Mouse (Mus musculus) kidney, embryonic 15.5 days (tissue): Measurements from ENCODE around the gene Fbxw11. TPM values are rescaled to one million over a fixed set of nuclear protein-coding genes. Genes with fewer than 3 reads are reported as not detected.
A peak's percentile ranks its signal among the peaks of the same experiment; 100 is the strongest.
"Not testable (repeated sequence)": the region's sequence is repeated elsewhere in the genome, so short reads cannot be mapped to it uniquely, and the experiment has no call there.

ENCODE experiments used
- ATAC-seq: fragments of 200-750 bp; cut with Nextera tagmentation; replicated peaks from 2 replicates; pipeline ENCODE4 v1.8.0; 2017; ENCODE audit warnings: moderate TSS enrichment; ENCODE audit not compliant: low FRiP score
- H3K27ac ChIP-seq: fragments of 300-500 bp; sonication (generic); 2 replicates; pipeline ENCODE4 v1.5.1; 2015; ENCODE audit warnings: mild to moderate bottlenecking, inconsistent platforms
- H3K27me3 ChIP-seq: fragments of 300-500 bp; sonication (generic); 2 replicates; pipeline ENCODE4 v1.6.1; 2015; ENCODE audit warnings: inconsistent platforms
- H3K36me3 ChIP-seq: fragments of 300-500 bp; sonication (generic); 2 replicates; pipeline ENCODE4 v1.6.1; 2015; ENCODE audit warnings: inconsistent platforms
- H3K4me1 ChIP-seq: fragments of 300-500 bp; sonication (generic); 2 replicates; pipeline ENCODE4 v1.6.1; 2015; ENCODE audit warnings: inconsistent platforms
- H3K4me2 ChIP-seq: fragments of 300-500 bp; sonication (generic); 2 replicates; pipeline ENCODE4 v1.6.1; 2015; ENCODE audit warnings: moderate library complexity, mild to moderate bottlenecking, inconsistent platforms
- H3K4me3 ChIP-seq: fragments of 300-500 bp; sonication (generic); replicated peaks from 2 replicates; pipeline ENCODE4 v1.5.1; 2015; ENCODE audit warnings: mild to moderate bottlenecking, inconsistent platforms
- H3K9ac ChIP-seq: fragments of 300-500 bp; sonication (generic); 2 replicates; pipeline ENCODE4 v1.6.1; 2015; ENCODE audit warnings: mild to moderate bottlenecking, inconsistent platforms
- H3K9me3 ChIP-seq: fragments of 300-500 bp; sonication (generic); replicated peaks from 2 replicates; pipeline ENCODE4 v1.6.1; 2016; ENCODE audit warnings: inconsistent platforms
- WGBS: fragments of 180-500 bp; shearing (Covaris S2); methylation state at CpG from one replicate; pipeline ENCODE4 v1.1.7; 2015; ENCODE audit warnings: mixed read lengths; 5-methylcytosine and 5-hydroxymethylcytosine counted together
- polyA plus RNA-seq: library from polyadenylated mRNA; unstranded; fragments of >200 nt; fragmentation: Nextera tagmentation; extraction: Ambion mirVana; gene quantifications from 2 replicates; pipeline ENCODE4 v1.2.1, GENCODE M21; 2015

Fbxw11 gene
- polyA plus RNA-seq, 1 experiment from 2014 or later, result 85.7 TPM

DNA sequence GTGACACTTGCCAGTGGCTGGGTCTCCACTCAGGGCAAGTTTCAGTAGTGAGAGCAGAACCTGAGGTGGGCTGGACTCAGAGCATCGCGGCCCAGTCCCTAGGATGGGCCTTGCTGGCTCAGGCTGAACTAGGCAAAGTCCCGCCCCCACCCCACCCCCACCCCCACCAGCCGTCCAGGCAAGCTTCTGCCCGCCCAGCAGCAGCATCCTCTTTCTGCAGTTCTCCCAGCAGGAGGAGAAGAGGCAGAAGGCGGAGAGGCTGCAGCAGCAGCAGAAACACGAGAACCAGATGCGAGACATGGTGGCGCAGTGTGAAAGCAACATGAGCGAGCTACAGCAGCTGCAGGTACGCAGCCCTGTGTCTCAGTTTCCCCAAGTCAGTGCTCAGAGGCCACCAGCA, 27.0 kb upstream of the Fbxw11 start:
- peaks cover 21% of the 10 kb centered on the region for H3K4me1 ChIP-seq
- 30% methylated on average over 11 of the region's 11 CpGs for WGBS
- no peak overlapping the region for H3K4me2 ChIP-seq
- no peak overlapping the region for H3K4me3 ChIP-seq
- peaks cover 15% of the 10 kb centered on the region; the same call in 1 of the 2 replicates for H3K36me3 ChIP-seq
- H3K9me3 ChIP-seq, result no peaks in the 10 kb centered on the region
- no peak overlapping the region for H3K9ac ChIP-seq
- no peaks in the 10 kb centered on the region for H3K27me3 ChIP-seq
- ATAC-seq, result peak; percentile 43; the same call in 1 of the 2 replicates
- H3K27ac ChIP-seq, result no peak overlapping the region

DNA sequence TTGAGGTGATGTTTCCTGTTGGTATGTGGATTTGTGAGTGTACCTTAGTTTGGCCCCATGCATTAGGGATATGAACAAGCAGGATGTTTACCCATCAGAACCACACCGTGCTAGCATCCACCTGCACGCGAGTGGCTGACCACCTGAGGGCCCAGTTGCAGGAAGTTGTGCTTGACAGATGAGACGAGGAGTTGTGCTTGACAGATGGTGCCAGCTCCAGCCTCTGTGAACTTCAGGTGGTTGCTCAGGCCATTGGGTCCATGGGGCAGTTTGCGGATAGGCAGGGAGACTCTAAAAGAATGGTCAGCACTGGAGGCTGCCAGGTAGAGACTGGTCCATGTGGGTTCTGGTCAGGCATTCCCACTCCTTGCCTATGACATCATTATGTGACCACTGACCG, 26.4 kb upstream of the Fbxw11 start:
- 77% methylated on average over 6 of the region's 6 CpGs for WGBS
- peaks cover 15% of the 10 kb centered on the region; the same call in 1 of the 2 replicates for H3K36me3 ChIP-seq
- H3K27me3 ChIP-seq, result no peaks in the 10 kb centered on the region
- H3K9ac ChIP-seq, result no peak overlapping the region
- H3K27ac ChIP-seq, result no peak overlapping the region
- no peaks in the 10 kb centered on the region for H3K9me3 ChIP-seq
- no peak overlapping the region for H3K4me2 ChIP-seq
- H3K4me3 ChIP-seq, result no peak overlapping the region
- H3K4me1 ChIP-seq, result peaks cover 21% of the 10 kb centered on the region
- no peak for ATAC-seq

DNA sequence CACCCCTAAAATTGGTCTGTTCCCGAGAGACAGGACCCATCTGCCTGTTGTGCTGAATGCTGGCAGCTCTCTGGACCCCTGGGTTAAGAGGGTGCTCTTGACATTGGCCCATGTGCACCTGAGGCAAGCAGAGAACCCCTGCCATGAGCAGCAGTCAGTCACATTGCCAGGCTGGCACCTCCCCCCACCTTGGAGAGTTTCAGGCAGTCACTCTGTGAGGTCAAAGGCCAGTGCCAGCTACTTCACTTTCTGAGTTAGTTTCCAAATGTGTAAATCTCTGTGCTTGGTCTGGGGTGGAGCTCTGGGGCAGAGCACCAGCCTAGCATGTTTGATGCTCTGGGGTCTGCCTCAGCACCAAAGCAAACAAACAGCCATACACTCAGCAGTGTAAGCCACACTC, 24.5 kb upstream of the Fbxw11 start:
- H3K4me1 ChIP-seq, result peaks cover 21% of the 10 kb centered on the region
- WGBS, result 80% methylated on average over 1 of the region's 1 CpGs
- no peaks in the 10 kb centered on the region for H3K27me3 ChIP-seq
- no peak overlapping the region for H3K9ac ChIP-seq
- no peak overlapping the region for H3K27ac ChIP-seq
- H3K4me2 ChIP-seq, result no peak overlapping the region
- H3K9me3 ChIP-seq, result no peaks in the 10 kb centered on the region
- H3K36me3 ChIP-seq, result peaks cover 14% of the 10 kb centered on the region; the same call in 1 of the 2 replicates
- no peak overlapping the region for H3K4me3 ChIP-seq
- no peak for ATAC-seq

DNA sequence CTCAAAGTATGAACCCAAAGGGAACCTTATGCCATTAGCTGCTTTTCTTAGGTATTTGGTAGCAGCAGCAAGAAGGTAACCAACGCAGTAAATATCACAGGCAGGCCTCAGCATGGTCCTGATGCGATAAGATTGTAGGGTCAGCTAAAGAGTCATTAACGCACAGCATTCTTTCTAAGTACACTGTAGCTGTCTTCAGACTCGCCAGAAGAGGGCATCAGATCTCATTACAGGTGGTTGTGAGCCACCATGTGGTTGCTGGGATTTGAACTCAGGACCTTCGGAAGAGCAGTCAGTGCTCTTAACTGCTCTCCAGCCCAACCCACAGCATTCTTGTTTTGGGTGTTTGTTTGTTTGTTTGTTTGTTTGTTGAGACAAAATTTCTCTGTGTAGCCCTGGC, 23.9 kb upstream of the Fbxw11 start:
- H3K27ac ChIP-seq, result peak overlapping the region; percentile 80; the same call in 1 of the 2 replicates

DNA sequence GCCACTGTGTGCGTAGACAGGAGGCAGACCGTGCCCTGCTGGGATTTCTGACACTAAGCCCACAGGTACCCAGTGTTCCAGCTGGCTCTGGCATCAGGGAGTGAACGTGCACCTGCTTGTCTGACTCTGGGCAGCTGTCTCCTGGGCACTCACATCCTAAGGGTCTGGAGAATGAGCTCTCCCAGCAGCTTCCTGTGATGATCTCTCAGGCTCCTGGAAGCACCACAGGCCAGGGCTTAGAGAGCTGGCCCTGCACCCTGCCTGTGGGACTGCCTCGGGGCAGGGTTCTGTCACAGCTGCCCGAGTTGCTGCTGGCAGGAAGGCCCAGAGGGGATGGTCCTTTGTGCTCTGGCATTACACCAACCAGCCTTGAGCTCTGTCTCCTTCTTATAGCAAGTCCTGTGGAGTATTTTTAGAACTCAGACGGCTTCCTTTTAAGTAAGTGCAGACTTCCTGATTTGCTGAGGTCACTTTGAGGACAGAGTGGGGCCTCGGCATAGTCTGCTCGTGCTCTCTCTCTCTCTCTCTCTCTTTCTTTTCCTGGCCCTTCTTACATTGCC, 23.2 kb upstream of the Fbxw11 start:
- H3K27ac ChIP-seq, result peak overlapping the region; percentile 80
- H3K4me2 ChIP-seq, result no peak overlapping the region
- H3K36me3 ChIP-seq, result 0 out of 2 replicates have a peak, but pooled peaks cover 5% of the 10 kb centered on the region
- 41% methylated on average over 8 of the region's 8 CpGs for WGBS
- peak; percentile 68 for ATAC-seq
- no peaks in the 10 kb centered on the region for H3K27me3 ChIP-seq
- H3K9ac ChIP-seq, result no peak overlapping the region
- no peaks in the 10 kb centered on the region for H3K9me3 ChIP-seq
- peaks cover 21% of the 10 kb centered on the region for H3K4me1 ChIP-seq
- H3K4me3 ChIP-seq, result no peak overlapping the region

More for the DNA sequence above, 23.9 kb upstream of the Fbxw11 start:
- not testable (repeated sequence) for ATAC-seq, H3K36me3 ChIP-seq, H3K4me2 ChIP-seq, H3K9ac ChIP-seq, H3K9me3 ChIP-seq, H3K27me3 ChIP-seq, H3K4me3 ChIP-seq
- WGBS, result 85% methylated on average over 5 of the region's 5 CpGs
- H3K4me1 ChIP-seq, result peaks cover 21% of the 10 kb centered on the region

DNA sequence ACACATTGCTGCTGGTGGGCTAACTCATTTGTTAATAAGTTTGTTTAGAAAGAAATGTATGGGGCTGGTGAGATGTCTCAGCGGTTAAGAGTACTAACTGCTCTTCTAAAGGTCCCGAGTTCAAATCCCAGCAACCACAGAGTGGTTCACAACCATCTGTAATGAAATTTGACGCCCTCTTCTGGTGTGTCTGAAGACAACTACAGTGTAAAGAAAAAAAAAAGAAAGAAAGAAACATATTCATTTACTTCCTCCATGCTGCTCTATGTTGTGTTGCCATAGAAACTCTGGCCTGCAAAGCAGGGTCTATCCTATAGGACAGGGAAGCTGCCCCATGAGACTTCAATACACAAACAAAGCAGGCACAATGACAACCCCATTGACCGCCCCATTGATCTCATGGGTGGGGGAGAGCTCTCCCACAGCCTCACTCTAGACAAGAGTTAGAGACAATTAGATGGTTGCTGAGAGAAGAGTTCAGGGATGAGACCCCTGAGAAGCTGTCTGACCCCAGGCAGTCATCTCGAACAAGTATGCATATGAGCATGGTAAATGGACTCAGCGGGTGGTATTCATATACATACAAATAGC, 22.6 kb upstream of the Fbxw11 start:
- 84% methylated on average over 6 of the region's 6 CpGs for WGBS
- Histone ChIP-seq H3K4me2 (no peak overlapping the region), H3K9me3 (no peaks in the 10 kb centered on the region), H3K4me1 (peaks cover 21% of the 10 kb centered on the region), H3K27ac (peak overlapping the region; percentile 80; the same call in 1 of the 2 replicates), H3K36me3 (0 out of 2 replicates have a peak, but pooled peaks cover 5% of the 10 kb centered on the region), H3K4me3 (no peak overlapping the region), H3K9ac (no peak overlapping the region), H3K27me3 (no peaks in the 10 kb centered on the region)
- no peak for ATAC-seq

DNA sequence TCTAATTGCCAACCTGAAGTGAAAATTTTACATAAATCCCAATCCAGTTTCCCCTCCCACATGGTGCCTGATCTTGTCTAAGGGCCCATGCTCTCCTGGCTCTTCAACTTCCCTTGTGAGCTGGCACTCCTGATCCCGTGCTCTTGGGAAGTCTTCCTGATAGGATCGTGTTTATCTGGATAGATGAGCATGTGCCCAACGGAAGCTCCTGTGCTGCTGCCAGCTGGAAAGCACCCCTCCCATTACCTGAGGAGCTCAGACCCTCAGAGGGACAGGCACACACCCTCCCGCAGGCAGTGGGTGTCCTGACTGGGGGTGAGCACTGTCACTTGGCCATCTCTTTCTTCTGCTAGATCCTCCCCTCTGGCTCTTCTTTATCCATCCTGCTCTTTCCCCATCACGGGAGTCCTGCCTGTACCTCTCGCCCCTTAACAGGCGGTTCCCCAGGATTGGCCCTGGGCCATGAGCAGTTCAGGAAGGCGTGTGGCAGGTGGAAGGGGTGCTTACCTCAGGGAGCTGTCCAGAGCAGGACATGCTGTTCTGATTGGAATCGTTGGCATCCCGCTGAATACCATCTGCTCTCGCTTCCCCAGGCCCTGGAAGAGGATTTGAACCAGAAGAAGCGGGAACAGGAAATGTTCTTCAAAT, 20.6 kb upstream of the Fbxw11 start:
- H3K9ac ChIP-seq, result no peak overlapping the region
- 0 out of 2 replicates have a peak, but pooled peaks cover 5% of the 10 kb centered on the region for H3K36me3 ChIP-seq
- no peak overlapping the region for H3K27ac ChIP-seq
- ATAC-seq, result no peak
- peaks cover 13% of the 10 kb centered on the region for H3K4me1 ChIP-seq
- H3K9me3 ChIP-seq, result no peaks in the 10 kb centered on the region
- H3K4me3 ChIP-seq, result no peak overlapping the region
- no peak overlapping the region for H3K4me2 ChIP-seq
- no peaks in the 10 kb centered on the region for H3K27me3 ChIP-seq
- 84% methylated on average over 12 of the region's 12 CpGs for WGBS

DNA sequence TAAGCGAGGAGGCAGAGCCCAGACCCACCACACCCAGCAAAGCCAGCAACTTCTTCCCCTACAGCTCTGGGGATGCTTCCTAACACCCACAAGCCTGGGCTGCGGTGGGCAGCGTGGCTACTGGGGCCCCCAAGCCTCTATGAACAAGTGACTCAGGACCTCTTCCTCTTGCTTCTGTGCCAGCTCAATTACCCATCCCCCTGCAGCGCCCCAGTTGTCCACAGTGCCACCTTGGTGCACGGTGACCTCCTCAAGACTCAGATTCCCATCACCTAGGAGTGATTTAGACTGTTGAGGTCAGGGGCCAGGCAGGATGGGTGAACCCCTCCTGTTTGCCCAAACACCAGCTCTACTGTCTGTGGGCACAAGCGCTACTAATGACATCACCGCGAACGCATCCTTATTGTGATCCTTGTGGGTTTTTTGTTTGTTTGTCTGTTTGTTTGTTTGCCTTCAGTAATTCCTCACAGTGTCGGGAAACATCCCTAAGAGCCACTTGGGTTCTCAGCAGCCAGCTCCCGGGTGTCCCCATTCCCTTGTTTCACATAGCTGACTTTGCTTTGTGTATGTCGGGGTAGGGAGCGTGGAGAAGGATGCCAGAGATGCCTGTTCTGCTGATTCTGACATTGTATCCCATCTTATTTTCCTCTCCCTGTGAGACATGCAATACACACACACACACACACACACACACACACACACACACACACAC, 19.9 kb upstream of the Fbxw11 start:
- Histone ChIP-seq H3K27me3 (no peaks in the 10 kb centered on the region), H3K9ac (no peak overlapping the region), H3K4me3 (no peak overlapping the region), H3K36me3 (0 out of 2 replicates have a peak, but pooled peaks cover 5% of the 10 kb centered on the region), H3K4me1 (peaks cover 13% of the 10 kb centered on the region), H3K27ac (no peak overlapping the region), H3K4me2 (no peak overlapping the region), H3K9me3 (no peaks in the 10 kb centered on the region)
- no peak for ATAC-seq
- WGBS, result 83% methylated on average over 13 of the region's 13 CpGs

DNA sequence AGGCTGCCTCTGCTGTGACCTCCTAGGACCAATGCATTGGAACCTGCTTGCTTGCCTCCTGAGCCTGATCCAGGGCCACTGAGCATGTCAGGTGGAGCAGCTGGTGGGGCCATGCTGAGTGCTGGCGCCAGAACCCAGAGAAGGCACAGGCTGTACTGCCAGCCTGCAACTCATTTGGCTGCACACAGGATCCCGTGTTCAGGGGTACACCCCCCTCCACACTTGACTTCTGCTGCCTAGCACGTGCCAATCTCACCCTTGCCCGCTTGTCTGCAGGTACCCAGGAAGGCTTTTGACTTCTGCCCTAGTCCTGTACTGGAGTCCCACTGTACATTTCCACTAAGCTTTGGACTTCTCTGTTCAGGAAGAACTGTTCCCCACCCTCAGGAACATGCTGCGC, 19.3 kb upstream of the Fbxw11 start:
- no peaks in the 10 kb centered on the region for H3K27me3 ChIP-seq
- H3K4me3 ChIP-seq, result no peak overlapping the region
- H3K9ac ChIP-seq, result no peak overlapping the region
- 88% methylated on average over 5 of the region's 5 CpGs for WGBS
- H3K27ac ChIP-seq, result no peak overlapping the region
- H3K4me2 ChIP-seq, result no peak overlapping the region
- peaks cover 13% of the 10 kb centered on the region for H3K4me1 ChIP-seq
- ATAC-seq, result no peak
- 0 out of 2 replicates have a peak, but pooled peaks cover 4% of the 10 kb centered on the region for H3K36me3 ChIP-seq
- H3K9me3 ChIP-seq, result no peaks in the 10 kb centered on the region

DNA sequence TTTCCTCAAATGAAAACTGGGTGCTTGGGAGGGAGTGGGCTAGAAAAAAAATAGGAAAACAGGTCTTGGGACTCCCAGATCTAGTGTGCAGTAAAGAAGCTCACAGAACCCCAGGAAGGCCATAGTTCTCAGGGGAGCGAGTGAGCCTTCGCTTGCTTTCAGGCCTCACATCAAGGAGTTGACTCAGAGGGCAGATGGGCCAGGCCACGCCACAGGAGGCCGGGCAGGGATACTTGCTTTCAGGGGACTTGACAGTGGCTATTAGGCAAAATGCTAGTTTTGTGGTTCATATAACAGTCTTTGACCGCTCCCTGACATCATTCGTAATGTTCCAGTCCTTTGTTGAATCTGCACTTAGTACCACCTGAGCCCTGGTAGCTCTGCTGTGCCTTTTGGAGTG, 18.6 kb upstream of the Fbxw11 start:
- H3K4me2 ChIP-seq, result no peak overlapping the region
- H3K9me3 ChIP-seq, result no peaks in the 10 kb centered on the region
- H3K4me1 ChIP-seq, result peaks cover 12% of the 10 kb centered on the region
- 83% methylated on average over 6 of the region's 6 CpGs for WGBS
- H3K9ac ChIP-seq, result no peak overlapping the region
- H3K27ac ChIP-seq, result no peak overlapping the region
- no peaks in the 10 kb centered on the region for H3K27me3 ChIP-seq
- ATAC-seq, result no peak
- no peak overlapping the region for H3K4me3 ChIP-seq
- no peaks in the 10 kb centered on the region for H3K36me3 ChIP-seq

DNA sequence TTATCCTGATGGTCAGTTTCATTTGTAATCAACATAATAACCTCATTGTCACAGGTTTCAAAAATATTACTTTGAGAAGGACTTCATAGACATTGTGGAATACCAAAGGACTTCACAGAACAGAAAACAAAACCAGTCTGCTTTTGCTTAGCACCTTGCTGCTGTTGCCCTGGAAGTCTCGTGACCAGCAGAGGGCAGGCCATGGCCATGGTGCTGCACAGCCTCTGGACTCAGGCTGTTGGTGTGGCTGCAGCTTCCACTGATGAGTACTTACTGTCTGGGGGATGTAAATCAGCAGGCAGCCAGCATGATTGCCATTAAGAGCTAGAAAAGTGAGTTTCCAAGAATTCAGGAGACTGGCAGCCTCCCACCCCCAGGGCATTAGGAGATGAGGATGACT, 16.8 kb upstream of the Fbxw11 start:
- H3K4me3 ChIP-seq, result no peak overlapping the region
- no peak for ATAC-seq
- WGBS, result 56% methylated on average over 1 of the region's 1 CpGs
- no peak overlapping the region for H3K9ac ChIP-seq
- no peaks in the 10 kb centered on the region; the same call in 1 of the 2 replicates for H3K9me3 ChIP-seq
- H3K4me1 ChIP-seq, result no peaks in the 10 kb centered on the region
- H3K36me3 ChIP-seq, result no peaks in the 10 kb centered on the region
- H3K27ac ChIP-seq, result no peak overlapping the region
- no peak overlapping the region for H3K4me2 ChIP-seq
- no peaks in the 10 kb centered on the region for H3K27me3 ChIP-seq

DNA sequence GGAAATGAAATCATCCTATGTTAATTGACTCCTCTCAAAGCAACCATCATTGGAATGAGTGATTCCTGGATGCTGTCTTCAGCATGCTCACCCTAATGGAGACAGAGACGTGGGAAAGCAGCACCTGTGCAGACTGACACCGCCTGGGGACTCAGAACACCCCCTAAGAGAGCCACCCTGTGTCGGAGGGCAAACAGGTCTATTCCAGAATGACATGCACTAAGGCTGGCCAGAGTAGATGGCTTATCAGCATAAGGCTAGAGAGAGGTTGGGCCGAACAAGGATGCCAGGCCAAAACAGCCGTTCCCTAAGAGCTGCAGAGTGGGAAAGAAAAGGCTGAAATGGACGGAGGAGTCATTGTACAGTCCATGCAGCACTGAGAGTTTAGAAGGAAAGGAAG, 16.4 kb upstream of the Fbxw11 start:
- no peak for ATAC-seq
- 84% methylated on average over 6 of the region's 6 CpGs for WGBS
- H3K9me3 ChIP-seq, result no peaks in the 10 kb centered on the region; the same call in 1 of the 2 replicates
- H3K4me3 ChIP-seq, result no peak overlapping the region
- no peak overlapping the region for H3K4me2 ChIP-seq
- no peaks in the 10 kb centered on the region for H3K36me3 ChIP-seq
- no peak overlapping the region for H3K27ac ChIP-seq
- no peaks in the 10 kb centered on the region for H3K4me1 ChIP-seq
- no peak overlapping the region for H3K9ac ChIP-seq
- H3K27me3 ChIP-seq, result no peaks in the 10 kb centered on the region
